Mouse (Mus musculus) hindbrain, embryonic 14.5 days (tissue): ENCODE measurements around the gene Slco4c1. TPM values are rescaled to one million over a fixed set of nuclear protein-coding genes. Genes with fewer than 3 reads are reported as not detected.

ENCODE experiments used
- ATAC-seq: fragments of 200-750 bp; cut with Nextera tagmentation; 2 replicates; pipeline ENCODE4 v1.8.0; 2017; ENCODE audit warnings: moderate number of reproducible peaks, mild to moderate bottlenecking, moderate TSS enrichment, moderate library complexity; ENCODE audit not compliant: low FRiP score
- DNase-seq: peaks from one replicate; pipeline ENCODE4 v3.0.0-alpha.2; 2015; ENCODE audit warnings: low spot score
- H3K27ac ChIP-seq: fragments of 300-500 bp; sonication (generic); 2 replicates; pipeline ENCODE4 v1.5.1; 2014; ENCODE audit warnings: mild to moderate bottlenecking, moderate library complexity
- H3K27me3 ChIP-seq: fragments of 300-500 bp; sonication (generic); 2 replicates; pipeline ENCODE4 v1.6.1; 2014; ENCODE audit warnings: mild to moderate bottlenecking, low read length, mixed read lengths; ENCODE audit not compliant: control insufficient read depth, insufficient read depth
- H3K36me3 ChIP-seq: fragments of 300-500 bp; sonication (generic); replicated peaks from 2 replicates; pipeline ENCODE4 v1.6.1; 2014; ENCODE audit not compliant: control insufficient read depth, insufficient read depth
- H3K4me1 ChIP-seq: fragments of 300-500 bp; sonication (generic); replicated peaks from 2 replicates; pipeline ENCODE4 v1.6.1; 2014; ENCODE audit warnings: antibody characterized with exemption, low read length, mixed read lengths; ENCODE audit not compliant: control insufficient read depth, insufficient read depth
- H3K4me2 ChIP-seq: fragments of 300-500 bp; sonication (generic); replicated peaks from 2 replicates; pipeline ENCODE4 v1.6.1; 2014; ENCODE audit warnings: mild to moderate bottlenecking, moderate library complexity
- H3K4me3 ChIP-seq: fragments of 300-500 bp; sonication (generic); replicated peaks from 2 replicates; pipeline ENCODE4 v1.5.1; 2014; ENCODE audit warnings: mild to moderate bottlenecking, low read length
- H3K9ac ChIP-seq: fragments of 300-500 bp; sonication (generic); 2 replicates; pipeline ENCODE4 v1.6.1; 2014
- H3K9me3 ChIP-seq: fragments of 300-500 bp; sonication (generic); 2 replicates; pipeline ENCODE4 v1.6.1; 2016; ENCODE audit warnings: low read length; ENCODE audit not compliant: control insufficient read depth
- WGBS: fragments of 180-500 bp; shearing (Covaris S2); extraction: QIAGEN DNeasy Blood & Tissue Kit; methylation state at CpG from one replicate; pipeline ENCODE4 v1.1.7; 2014; 5-methylcytosine and 5-hydroxymethylcytosine counted together
- polyA plus RNA-seq: library from polyadenylated mRNA; unstranded; fragments of >200 nt; fragmentation: Nextera tagmentation; extraction: Ambion mirVana; gene quantifications from 2 replicates; pipeline ENCODE4 v1.2.1, GENCODE M21; 2014

Gene Slco4c1
- polyA plus RNA-seq, result 1.2 TPM in 2 replicates

DNA sequence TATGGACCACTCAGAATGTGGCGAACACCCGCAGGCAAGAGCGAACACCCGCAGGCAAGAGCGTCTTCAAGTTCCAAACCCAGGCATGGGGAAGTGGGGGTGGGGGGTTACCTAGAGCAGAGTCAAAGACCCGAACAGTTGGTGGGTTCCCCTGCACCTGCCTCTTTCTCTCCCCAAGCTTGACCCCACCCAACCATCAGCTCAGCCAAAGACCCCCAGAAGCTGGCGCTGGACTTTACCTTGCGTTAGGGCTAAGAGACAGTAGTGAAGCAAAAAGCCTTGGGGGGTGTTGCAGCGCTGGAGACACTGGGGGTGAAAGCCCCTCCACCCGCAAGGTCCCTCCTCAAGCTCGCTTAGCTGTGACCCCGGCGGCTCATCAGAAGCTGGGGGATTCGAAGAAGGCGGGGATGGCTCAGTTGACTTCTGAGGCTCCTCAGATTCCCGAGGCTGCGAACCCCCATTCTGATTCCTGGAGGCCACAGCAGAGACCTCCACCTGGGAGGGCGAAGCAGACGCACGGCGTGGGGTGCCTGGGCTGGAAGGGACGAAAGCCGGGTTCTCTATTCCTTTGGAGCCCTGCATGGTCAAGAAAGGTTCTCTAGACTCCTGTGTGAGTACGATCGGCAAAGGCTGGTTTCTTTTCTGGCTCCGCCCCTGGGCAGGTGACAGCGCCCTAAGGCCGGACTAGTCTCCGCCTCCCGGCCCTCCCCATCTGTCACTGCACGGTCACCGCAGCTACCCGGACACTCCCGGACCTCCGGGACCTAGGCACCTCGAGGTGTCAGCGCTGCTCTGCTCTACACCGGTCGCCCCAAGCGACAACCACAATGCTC is at the start of gene Slco4c1:
Gene Slco4c1 (minus strand): TSS at position 644 of the 833 bp plus-strand sequence.
- Histone ChIP-seq H3K27me3 (no peaks in the 10 kb centered on the region), H3K4me1 (peaks cover 4% of the 10 kb centered on the region), H3K36me3 (no peaks in the 10 kb centered on the region), H3K4me2 (peak within 1 kb of the TSS; percentile 93), H3K4me3 (peak within 1 kb of the TSS; percentile 67), H3K9ac (peak within 1 kb of the TSS; percentile 76), H3K9me3 (no peaks in the 10 kb centered on the region), H3K27ac (no peak within 1 kb of the TSS)
- DNase-seq, result peak; percentile 26
- 2% methylated on average over 40 of the region's 40 CpGs for WGBS
- peak; percentile 88 for ATAC-seq

DNA sequence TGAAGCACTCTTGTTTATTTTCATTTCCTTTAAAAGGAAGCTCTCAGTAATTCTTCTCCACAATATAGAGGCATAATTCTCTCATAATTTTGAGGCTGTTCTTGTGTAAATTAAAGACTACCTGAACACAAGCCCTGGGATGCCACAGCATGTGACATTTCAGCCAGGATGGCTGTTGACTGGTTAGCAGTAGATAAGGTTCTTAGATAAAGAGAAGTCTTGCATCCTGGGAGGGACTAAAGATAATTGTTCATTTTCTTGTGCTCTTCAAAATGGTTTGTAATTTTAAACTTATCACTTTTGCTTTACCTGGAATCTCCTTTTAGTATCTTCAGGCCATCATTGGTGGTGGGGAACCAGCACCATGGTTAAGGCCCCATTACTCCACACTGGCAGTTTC is 45.4 kb upstream of the Slco4c1 start:
- Histone ChIP-seq H3K27me3 (no peaks in the 10 kb centered on the region), H3K4me3 (no peak overlapping the region), H3K27ac (no peak overlapping the region), H3K9ac (no peak overlapping the region), H3K9me3 (no peaks in the 10 kb centered on the region), H3K4me1 (no peaks in the 10 kb centered on the region), H3K36me3 (no peaks in the 10 kb centered on the region), H3K4me2 (no peak overlapping the region)
- ATAC-seq, result no peak
- DNase-seq, result no peak

DNA sequence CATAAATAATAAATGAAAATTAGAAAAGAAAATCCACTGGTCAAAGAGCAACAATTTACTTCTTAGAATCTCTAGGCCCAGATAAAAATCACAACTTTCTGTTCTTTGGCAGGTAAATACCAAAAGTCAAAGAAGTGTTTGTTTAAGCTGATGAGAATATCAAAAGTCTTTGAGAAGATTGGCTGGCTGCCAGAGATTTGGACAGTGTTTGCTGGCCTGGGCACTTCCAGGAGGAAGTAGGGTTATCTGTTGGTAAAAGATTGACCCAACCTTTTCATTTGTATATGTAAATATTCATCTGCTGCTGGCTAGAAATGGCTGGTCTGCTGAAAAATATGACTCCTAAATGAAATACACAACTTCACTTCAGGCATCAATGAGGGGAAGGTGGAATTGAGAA is 11.8 kb upstream of the Slco4c1 start:
- no peak overlapping the region for H3K9ac ChIP-seq
- DNase-seq (no peak), ATAC-seq (no peak)
- no peak overlapping the region for H3K27ac ChIP-seq
- H3K4me2 ChIP-seq, result no peak overlapping the region
- no peaks in the 10 kb centered on the region for H3K4me1 ChIP-seq
- H3K4me3 ChIP-seq, result no peak overlapping the region
- no peaks in the 10 kb centered on the region for H3K9me3 ChIP-seq
- no peaks in the 10 kb centered on the region for H3K27me3 ChIP-seq
- no peaks in the 10 kb centered on the region for H3K36me3 ChIP-seq

DNA sequence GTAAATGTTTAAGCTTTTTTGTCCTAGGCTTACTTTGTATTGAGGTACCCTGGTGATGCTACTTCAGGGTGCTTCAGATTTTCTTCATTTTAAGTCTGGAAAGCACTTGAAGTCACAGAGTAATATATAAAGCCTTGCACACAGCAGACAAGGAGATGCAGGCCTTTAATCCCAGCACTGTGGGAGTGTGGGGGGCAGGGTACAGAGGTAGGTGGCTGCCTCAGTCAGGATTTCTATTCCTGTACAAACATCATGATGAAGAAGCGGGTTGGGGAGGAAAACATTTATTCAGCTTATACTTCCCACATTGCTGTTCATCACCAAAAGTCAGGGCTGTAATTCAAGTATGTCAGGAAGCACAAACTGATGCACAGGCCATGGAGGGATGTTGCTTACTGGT is 6.6 kb upstream of the Slco4c1 start:
- Histone ChIP-seq H3K9me3 (no peaks in the 10 kb centered on the region), H3K9ac (no peak overlapping the region), H3K27me3 (no peaks in the 10 kb centered on the region), H3K4me3 (no peak overlapping the region), H3K36me3 (no peaks in the 10 kb centered on the region), H3K4me1 (no peaks in the 10 kb centered on the region), H3K4me2 (no peak overlapping the region), H3K27ac (no peak overlapping the region)
- WGBS, result 95% methylated on average over 1 of the region's 1 CpGs
- DNase-seq, result no peak
- no peak for ATAC-seq

DNA sequence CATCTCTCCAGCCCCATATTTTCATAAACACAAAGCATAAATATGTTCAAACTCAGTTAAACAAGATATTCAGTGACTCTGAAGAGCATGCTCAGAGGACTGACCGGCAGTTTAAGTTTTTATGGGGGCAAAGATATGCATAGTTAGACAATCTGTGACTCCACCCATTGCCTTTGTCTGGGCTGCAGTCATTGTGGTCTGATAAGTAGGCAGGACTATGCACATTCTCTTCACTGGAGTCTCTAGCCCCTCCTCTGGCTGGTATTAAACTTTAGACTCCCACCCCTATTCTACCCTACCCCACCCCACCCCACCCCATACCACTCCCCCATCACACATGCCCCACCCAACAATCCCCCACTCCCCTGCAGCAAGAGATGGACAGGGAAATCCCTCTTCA is 4.1 kb upstream of the Slco4c1 start:
- H3K27me3 ChIP-seq, result no peaks in the 10 kb centered on the region
- ATAC-seq (no peak), DNase-seq (no peak)
- peaks cover 4% of the 10 kb centered on the region for H3K4me1 ChIP-seq
- H3K4me2 ChIP-seq, result no peak overlapping the region
- no peak overlapping the region for H3K9ac ChIP-seq
- no peaks in the 10 kb centered on the region for H3K9me3 ChIP-seq
- no peak overlapping the region for H3K27ac ChIP-seq
- H3K36me3 ChIP-seq, result no peaks in the 10 kb centered on the region
- WGBS, result 63% methylated on average over 1 of the region's 1 CpGs
- no peak overlapping the region for H3K4me3 ChIP-seq

DNA sequence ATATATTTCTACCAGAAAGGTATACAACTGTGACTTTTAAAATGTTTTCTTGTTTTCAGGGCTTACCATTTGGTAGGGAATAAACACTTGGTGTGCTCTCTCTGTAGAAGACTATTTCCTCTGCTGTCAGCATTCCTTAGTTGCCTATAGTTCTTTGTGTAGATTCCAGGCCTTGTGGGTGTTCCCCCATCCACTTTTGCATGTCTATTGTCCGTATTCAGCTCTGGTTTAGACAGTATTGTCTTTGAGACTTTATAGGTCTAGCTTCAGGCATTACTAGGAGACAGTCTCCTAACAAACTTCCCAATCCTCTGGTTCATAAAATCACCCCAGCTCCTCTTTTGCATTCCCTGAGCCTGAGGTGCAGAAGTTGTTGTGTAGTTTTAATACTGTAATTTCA is 2.7 kb upstream of the Slco4c1 start:
- Histone ChIP-seq H3K27ac (no peak overlapping the region), H3K4me1 (peaks cover 4% of the 10 kb centered on the region), H3K4me3 (no peak overlapping the region), H3K36me3 (no peaks in the 10 kb centered on the region), H3K9ac (no peak overlapping the region), H3K9me3 (no peaks in the 10 kb centered on the region), H3K27me3 (no peaks in the 10 kb centered on the region), H3K4me2 (no peak overlapping the region)
- DNase-seq (no peak), ATAC-seq (no peak)
- WGBS, result 49% methylated on average over 1 of the region's 1 CpGs

DNA sequence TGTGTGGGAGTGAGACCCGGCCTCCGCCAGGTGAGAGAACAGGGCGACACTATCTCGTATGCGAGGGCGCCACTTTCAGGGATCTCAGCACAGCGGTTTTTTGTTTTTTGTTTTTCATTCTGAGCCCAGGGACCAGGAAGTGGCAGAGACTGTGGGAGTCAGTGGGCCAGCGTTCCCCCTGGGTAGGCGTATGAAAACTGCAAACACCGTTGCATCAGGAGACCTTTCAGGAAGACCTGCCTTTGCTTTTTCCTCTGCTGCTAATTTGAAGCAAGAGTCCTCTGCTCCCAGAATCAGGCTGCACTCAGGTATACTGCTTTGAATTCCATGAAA is 356 bp upstream of the Slco4c1 start:
- ATAC-seq (no peak), DNase-seq (no peak)
- WGBS, result 4% methylated on average over 10 of the region's 10 CpGs
- Histone ChIP-seq H3K9me3 (no peaks in the 10 kb centered on the region), H3K4me3 (peak overlapping the region; percentile 67), H3K27ac (no peak overlapping the region), H3K27me3 (no peaks in the 10 kb centered on the region), H3K4me1 (peaks cover 4% of the 10 kb centered on the region), H3K36me3 (no peaks in the 10 kb centered on the region), H3K9ac (peak overlapping the region; percentile 76), H3K4me2 (peak overlapping the region; percentile 93)

DNA sequence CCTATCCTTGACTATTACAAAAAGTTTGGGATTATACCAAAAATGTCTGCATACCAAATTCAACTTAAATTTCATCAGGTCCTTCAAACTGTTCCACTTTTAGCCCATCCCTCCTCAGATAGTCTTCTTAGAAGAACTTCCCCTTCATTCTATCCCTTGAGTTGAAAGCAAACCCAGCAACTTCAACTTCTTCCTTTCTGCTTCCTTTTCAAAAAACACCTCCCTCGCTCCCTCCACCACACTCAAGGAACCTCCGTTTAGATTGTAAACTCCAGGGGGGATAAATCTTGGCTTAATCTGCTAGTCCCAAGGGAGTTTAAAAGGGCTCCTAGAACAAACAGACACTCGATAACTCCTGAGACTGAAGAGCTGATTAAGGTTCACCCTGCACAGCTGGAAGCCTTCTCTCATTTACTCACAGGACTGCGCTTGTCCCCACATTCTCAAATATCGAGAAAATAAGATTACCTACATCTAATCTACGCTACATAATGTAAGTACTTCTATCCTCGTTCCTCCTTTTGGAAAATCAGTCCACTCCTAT is 1.1 kb downstream of the Slco4c1 start:
- Histone ChIP-seq H3K4me2 (peak overlapping the region; percentile 93), H3K4me1 (peaks cover 4% of the 10 kb centered on the region), H3K9me3 (no peaks in the 10 kb centered on the region), H3K36me3 (no peaks in the 10 kb centered on the region), H3K27me3 (no peaks in the 10 kb centered on the region), H3K4me3 (peak overlapping the region; percentile 67), H3K27ac (no peak overlapping the region), H3K9ac (no peak overlapping the region)
- ATAC-seq, result no peak
- WGBS, result 15% methylated on average over 7 of the region's 7 CpGs
- DNase-seq, result no peak

DNA sequence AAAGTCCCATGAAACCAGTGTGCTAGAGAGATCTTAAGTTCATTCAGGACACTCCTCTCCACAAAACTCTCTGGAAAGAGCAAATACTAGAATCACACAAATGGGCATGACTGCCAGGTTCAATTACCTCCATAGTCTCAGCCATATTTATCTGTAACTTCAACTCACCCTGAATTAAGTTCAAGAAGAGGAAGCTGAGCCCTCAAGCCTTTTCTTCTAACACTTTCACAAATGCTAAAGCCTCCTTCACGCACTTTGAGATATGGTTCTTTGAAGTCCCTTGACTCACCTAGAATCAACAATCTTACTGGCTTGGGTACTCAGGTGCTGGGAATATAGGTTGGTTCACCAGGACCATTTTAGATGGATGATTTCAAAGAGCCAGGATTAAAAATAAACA is 3.2 kb downstream of the Slco4c1 start:
- no peak for ATAC-seq
- no peak for DNase-seq
- H3K9me3 ChIP-seq, result no peaks in the 10 kb centered on the region
- H3K4me2 ChIP-seq, result no peak overlapping the region
- H3K36me3 ChIP-seq, result no peaks in the 10 kb centered on the region
- H3K27ac ChIP-seq, result no peak overlapping the region
- whole genome bisulfite sequencing, result 94% methylated on average over 1 of the region's 1 CpGs
- H3K4me3 ChIP-seq, result no peak overlapping the region
- no peaks in the 10 kb centered on the region for H3K27me3 ChIP-seq
- no peak overlapping the region for H3K9ac ChIP-seq
- H3K4me1 ChIP-seq, result peaks cover 4% of the 10 kb centered on the region
